Mouse (Mus musculus): ENCODE data around the gene Afg3l1.
"Not testable (repeated sequence)": the region's sequence is repeated elsewhere in the genome, so short reads cannot be mapped to it uniquely, and the experiment has no call there.

The Afg3l1 gene

DNA sequence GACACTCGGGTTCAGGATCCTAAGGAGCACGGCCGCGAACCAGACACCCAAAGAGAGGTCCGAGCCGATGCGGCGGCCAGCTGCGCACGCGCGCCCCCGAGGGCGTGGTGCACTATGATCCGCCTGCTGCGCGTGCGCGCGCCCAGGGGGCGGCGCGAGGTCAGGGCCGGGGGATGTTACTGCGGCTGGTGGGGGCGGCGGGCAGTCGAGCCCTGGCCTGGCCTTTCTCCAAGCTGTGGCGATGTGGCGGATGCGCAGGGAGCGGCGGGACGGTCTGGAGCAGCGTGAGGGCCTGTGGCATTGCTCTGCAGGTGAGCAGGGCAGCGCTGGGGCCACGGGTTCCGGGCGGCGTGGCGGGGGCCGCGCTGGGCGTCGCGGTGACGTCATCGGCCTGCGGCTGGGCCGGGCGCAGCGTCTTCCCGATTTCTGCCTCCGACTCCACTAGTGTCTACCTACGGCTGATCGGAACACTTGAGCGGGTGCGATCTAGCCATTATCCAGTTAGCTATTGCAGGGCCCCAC is at the start of gene Afg3l1:
Afg3l1 (plus strand) TSS at position 167 of the 522 bp plus-strand sequence.
- DNase-seq (ENCODE audit: low spot score in 2 of 2), result peak; percentile 93 to 94

DNA sequence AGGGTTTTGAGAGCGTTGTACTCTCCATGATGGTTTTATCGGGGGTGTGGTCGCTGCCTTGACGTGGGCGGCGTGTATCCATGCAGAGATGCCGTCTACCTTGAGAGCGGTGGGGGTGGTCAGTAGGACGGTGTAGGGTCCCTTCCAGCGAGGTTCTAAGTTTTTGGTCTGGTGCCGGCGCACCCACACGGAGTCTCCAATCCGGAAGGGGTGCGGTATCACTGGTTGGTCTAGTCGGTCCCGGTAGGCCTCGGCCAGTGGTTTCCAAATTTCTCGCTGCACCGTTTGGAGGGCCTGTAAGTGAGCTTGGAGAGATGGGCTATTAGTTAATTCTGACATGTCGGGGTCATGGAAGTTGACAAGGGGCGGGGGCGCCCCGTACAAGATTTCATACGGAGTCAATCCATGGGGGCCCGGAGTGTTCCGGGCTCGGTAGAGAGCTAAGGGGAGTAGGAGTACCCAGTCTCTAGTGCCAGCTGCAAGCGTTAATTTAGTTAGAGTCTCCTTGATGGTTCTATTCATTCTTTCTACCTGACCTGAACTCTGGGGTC is 49.3 kb upstream of the Afg3l1 start:
- no peak for DNase-seq (ENCODE audit: low spot score in 2 of 2)

DNA sequence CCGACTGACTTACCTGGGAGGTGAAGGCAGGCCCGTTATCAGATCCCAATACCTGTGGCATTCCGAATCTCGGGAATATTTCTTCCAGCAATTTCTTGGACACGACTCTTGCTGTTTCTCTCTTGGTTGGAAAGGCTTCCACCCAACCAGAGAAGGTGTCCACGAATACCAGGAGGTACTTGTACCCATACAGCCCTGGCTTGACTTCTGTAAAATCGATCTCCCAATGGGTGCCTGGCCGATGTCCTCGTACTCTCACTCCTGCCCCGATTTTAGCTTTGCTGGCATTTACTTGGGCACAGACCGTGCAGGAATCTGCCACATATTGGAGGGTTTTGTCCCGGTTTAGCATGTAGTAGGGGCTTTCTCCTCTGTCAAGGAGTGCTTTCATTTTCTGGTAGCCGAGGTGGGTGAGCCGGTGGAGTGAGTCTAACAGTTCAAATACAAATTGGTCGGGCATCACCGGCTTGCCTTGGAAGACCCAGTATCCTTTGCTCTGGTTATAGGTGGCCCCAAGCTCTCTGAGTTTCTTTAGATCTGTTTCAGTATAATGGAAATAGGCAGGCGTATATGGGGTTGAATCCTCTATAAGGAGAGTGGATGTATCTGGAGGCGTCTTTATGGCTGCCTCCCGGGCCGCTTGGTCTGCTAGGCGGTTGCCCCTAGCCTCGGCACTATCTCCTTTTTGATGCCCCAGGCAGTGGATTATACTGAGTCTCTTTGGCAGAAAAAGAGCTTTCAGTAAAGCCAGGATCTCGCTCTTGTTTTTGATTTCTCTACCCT is 48.6 kb upstream of the Afg3l1 start:
- no peak for DNase-seq (ENCODE audit: low spot score in 2 of 2)

- not testable (repeated sequence) for DNase-seq (ENCODE audit: low spot score in 2 of 2)
Measured at GRCm38 (mm10) chr8:123429722-123430013, 48.0 kb upstream of the Afg3l1 start.

DNA sequence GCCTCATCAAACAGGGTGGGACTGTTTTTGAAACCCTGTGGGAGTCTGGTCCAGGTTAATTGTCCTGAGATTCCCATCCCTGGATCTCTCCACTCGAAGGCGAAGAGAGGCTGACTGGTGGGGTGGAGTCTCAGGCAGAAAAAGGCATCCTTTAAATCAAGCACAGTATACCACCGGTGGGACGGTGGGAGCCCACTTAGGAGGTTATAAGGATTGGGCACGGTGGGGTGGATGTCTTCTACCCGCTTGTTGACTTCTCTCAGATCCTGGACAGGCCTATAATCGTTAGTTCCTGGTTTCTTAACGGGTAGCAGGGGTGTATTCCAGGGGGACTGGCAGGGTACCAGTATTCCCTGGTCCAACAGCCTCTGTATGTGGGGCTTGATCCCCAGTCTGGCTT is 46.8 kb upstream of the Afg3l1 start:
- not testable (repeated sequence) for DNase-seq (ENCODE audit: low spot score in 2 of 2)

DNA sequence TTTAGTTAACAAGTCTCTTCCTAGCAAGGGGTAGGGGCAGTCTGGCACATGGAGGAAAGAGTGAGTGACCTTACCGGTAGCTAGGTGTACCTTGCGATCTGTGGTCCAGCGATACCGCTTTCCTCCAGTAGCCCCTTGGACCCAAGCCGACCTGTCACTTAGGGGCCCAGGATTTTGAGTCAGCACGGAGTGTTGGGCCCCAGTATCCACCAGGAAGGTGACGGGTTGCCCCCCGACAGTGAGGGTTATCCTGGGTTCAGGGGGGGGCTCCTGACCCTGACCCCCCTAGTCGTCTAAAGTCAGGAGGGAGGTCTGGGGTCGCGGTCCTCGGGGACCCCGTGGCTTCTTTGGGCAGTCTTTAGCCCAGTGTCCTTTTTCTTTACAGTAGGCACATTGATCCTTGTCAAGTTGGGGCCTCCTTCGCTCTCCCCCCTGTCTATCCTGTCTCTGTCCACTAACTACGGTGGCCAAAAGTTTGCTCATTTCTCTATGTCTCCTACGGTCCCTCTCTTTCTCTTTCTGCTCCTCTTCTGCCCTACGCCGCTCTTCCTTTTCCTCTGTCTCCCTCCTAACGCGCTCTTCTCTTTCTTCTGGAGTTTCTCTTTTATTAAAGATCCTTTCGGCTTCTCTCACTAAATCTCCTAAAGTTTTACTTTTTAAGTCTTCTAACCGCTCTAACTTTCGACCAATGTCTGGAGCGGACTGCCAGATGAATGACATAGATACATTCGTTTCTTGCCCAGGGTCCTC is 45.9 kb upstream of the Afg3l1 start:
- no peak for DNase-seq (ENCODE audit: low spot score in 2 of 2)

- DNase-seq (ENCODE audit: low spot score in 2 of 2), result no peak
Measured at GRCm38 (mm10) chr8:123432381-123432780, 45.3 kb upstream of the Afg3l1 start.

DNA sequence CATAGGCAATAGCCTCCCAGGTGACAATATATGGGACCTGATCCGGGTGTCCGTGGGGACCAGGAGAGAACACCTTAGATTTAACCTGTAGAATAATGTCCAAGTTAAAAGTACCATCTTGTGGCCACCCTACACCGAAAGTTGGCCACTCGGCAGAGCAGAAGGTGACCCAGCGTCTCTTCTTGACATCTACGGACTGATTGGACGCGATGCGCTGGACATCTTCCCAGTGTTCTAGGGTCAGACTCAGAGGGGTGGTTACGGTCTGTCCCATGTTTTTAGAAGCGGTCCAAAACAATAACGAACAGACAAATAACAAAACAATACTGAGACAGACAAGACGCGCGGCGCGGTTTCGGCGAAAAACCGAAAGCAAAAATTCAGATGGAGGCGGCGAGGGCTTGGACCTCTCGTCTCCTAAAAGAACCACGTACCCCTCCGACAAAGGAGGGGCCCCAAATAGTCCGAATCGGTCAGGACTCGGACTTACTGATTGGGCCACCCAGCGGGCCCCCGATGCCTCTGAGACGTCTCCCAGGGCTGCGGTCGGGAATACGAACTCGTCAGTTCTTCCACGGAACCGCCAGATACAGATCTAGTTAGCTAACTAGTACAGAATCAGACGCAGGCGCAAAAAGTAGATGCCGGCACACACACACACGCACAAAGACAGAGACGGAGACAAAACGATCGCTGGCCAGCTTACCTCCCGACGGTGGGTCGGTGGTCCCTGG is 44.3 kb upstream of the Afg3l1 start:
- not testable (repeated sequence) for DNase-seq (ENCODE audit: low spot score in 2 of 2)

DNA sequence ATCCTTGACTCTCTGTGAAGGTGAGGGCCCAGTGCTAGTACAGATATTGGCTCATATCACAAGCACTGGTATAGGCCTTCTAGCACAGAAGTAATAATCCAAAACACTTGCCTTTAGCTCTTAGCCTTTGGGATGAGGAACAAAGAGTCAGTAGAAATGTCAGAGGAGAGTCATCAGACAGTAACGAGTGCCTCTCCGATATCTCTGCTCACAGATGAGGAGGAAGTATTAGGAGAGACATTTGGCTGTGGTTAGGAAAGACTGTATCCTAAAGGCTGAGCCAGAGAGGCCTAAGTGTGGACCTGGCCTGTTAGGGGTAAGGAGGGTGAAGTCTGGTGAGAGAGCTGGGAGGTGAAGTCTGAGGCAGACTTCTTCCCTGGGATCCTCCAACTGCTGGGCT is 35.9 kb upstream of the Afg3l1 start:
- DNase-seq (ENCODE audit: low spot score in 2 of 2), result no peak

DNA sequence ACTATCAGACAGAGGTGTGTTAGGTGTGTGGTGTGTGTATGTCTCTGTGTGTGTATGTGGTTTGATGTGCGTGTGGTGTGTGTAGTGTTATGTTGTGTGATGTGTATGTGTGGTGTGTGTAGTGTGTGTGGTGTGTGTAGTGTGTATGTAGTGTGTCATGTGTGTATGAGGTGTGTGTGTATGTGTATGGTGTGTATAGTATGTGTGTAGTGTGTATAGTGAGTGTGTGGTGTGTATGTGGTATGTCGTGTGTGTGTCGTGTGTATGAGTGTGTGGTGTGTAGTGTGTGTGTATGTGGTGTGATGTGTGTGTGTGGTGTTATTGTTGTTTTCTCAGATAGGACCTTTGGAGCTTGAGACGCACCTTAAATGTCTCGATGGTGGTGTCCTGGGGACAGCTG is 35.4 kb upstream of the Afg3l1 start:
- DNase-seq (ENCODE audit: low spot score in 2 of 2), result no peak

- DNase-seq (ENCODE audit: low spot score in 2 of 2), result peak; percentile 96 to 97
Measured at GRCm38 (mm10) chr8:123442871-123443575, 34.7 kb upstream of the Afg3l1 start.

DNA sequence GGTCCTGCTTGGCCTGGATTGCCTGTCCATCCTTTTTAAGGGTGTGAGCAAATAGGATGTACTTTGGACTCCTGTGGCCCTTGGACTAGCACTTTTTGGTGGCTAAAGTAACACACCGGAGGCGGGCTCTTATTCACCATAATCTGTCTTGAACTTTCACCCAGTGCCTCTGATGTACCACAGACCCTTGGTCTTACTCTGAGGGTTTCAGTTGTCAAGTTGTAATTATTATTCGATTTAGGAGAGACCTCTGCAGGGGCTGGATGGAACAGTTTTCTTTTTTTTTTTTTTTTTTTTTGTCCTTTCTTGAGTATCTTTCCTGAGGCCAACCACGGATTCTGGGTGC is 34.2 kb upstream of the Afg3l1 start:
- DNase-seq (ENCODE audit: low spot score in 2 of 2), result no peak

- DNase-seq (ENCODE audit: low spot score in 2 of 2), result no peak
Measured at GRCm38 (mm10) chr8:123444131-123444530, 33.6 kb upstream of the Afg3l1 start.

DNA sequence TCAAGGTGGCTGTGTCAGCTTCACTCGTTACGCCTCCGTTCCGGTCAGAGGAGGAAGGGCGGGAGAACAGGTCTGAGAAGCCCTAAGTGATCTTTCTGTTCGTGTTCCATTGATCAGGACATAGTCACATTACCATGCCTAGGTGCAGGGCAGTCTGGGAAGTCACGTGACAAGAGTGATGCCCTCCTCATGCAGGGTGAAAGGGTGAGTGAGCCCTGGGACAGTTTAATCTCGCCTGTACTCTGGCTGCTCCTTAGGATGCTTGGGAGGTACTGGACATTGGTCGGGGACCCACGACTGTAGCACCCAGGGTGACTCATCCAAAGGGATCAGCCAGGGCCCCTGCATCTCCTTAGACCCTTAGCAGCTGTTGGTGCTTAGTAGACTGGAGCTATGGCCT is 31.7 kb upstream of the Afg3l1 start:
- no peak for DNase-seq (ENCODE audit: low spot score in 2 of 2)

GRCm38 (mm10) chr8:123446799-123447198 is 30.9 kb upstream of the Afg3l1 start:
- no peak for DNase-seq (ENCODE audit: low spot score in 2 of 2)

GRCm38 (mm10) chr8:123450783-123451182 is 26.9 kb upstream of the Afg3l1 start:
- no peak for DNase-seq (ENCODE audit: low spot score in 2 of 2)

DNA sequence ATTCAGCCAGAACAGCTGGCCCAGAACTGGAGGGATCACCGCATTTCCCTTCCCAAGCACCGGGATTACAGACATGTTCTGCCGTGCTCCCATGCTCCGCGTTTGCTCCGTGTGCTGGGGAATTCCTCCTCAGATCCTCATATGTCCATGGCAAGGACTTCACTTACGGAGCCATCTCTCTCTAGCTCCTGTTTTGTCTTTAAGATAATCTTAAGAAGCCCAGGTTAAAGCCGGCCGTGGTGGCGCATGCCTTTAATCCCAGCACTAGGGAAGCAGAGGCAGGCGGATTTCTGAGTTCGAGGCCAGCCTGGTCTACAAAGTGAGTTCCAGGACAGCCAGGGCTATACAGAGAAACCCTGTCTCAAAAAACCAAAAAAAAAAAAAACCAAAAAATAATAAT is 26.0 kb upstream of the Afg3l1 start:
- DNase-seq (ENCODE audit: low spot score in 2 of 2), result not testable (repeated sequence)

GRCm38 (mm10) chr8:123452149-123452548 is 25.6 kb upstream of the Afg3l1 start:
- no peak for DNase-seq (ENCODE audit: low spot score in 2 of 2)

GRCm38 (mm10) chr8:123453291-123453690 is 24.4 kb upstream of the Afg3l1 start:
- no peak for DNase-seq (ENCODE audit: low spot score in 2 of 2)

DNA sequence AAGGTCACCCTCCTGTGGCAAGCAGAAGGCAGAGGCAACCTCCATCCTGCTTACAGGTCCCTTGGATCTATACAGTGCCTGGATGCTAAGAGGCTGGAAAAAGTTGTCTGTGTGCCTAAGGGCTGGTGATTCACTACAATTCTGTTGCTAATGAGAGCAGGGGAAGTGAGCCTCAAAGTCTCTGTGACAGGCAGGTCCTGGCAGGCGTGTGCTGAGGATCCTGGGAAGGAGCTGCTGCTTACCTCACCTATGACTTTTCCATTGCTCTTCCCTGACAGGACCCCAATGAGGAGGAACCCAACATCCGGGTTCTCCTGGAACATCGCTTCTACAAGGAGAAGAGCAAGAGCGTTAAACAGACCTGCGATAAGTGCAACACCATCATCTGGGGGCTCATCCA is 23.8 kb upstream of the Afg3l1 start:
- no peak for DNase-seq (ENCODE audit: low spot score in 2 of 2)

DNA sequence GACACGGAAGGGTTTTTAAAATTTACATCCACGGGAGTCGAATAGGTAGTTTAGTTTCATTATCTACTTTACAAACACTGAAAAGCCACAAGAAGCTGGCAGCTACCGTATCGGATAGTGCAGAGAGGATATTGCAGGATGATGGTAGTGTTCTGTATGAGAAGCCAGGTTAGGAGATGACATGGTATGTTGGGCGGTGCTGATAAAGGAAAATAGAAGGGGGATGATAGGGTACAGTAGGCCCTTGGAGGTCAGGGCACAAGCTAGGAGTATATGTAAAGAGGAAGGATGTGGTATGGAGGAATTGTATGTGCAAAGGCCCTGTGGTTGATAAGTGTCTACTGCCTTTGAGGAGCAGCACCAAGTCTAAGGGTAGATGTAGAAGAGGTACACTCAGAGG is 23.1 kb upstream of the Afg3l1 start:
- DNase-seq (ENCODE audit: low spot score in 2 of 2), result no peak

- no peak for DNase-seq (ENCODE audit: low spot score in 2 of 2)
Measured at GRCm38 (mm10) chr8:123463651-123464050, 14.1 kb upstream of the Afg3l1 start.
